Mouse (Mus musculus) spleen, postnatal 36 days (tissue): ENCODE data around the gene Pgbd5.

ENCODE experiments used
- DNase-seq, 2 experiments: peaks; one replicate each; pipeline ENCODE4 v3.0.0; 2022; ENCODE audit warnings: low spot score in 2 of 2, mixed read lengths in 1 of 2

The Pgbd5 gene

DNA sequence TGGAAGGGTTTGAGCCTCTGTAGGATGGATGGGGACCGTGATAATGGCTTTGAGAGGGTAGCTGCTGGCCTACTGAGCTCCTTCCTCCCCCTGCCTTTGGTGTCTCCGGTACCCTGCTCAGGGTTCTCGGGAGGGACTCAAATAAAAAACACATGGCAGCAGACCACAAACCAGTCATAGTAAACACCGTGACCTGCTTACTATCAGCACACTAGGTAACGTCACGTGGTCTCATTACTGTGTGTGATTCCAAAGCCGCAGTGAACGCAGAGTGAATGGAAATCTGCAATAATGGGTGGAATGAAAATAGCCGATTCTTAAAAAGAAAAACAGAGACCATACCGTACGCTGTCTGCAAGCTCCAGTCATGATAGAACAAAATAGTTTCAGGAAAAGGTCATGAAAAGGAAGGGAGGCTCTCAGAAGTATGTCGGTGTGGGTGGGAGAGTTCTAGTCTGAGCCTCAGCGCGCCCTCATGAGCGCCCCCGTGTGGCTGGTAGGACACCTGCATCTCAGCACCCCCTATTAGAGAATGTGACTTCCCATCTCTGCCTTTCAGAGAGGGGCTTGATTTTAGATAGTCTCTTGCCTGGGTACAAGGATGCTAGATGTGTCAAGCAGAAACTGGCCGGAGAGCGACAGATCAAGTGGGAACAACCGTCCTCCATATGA, 92.5 kb downstream of the Pgbd5 start:
- DNase-seq: peak; percentile 36

DNA sequence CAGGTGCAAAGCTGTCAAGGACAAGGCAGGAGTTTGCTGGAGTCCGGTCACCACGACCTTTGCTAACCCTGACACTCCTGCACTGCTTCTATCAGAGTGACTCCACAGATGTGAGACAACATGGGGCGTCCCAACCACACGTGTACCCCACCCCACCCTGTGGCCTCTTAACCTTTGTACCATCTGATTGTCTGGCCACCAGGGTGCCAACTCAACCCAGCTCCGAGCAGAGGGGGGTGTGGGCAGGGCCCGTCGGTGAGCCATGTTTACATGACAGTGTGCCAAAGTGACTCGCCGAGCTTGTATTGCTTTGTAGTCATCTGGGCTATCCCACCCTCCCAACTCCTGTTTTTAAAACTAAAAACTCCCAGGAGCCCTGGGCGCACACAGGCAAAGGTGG, 94.4 kb downstream of the Pgbd5 start:
- DNase-seq: no peak

DNA sequence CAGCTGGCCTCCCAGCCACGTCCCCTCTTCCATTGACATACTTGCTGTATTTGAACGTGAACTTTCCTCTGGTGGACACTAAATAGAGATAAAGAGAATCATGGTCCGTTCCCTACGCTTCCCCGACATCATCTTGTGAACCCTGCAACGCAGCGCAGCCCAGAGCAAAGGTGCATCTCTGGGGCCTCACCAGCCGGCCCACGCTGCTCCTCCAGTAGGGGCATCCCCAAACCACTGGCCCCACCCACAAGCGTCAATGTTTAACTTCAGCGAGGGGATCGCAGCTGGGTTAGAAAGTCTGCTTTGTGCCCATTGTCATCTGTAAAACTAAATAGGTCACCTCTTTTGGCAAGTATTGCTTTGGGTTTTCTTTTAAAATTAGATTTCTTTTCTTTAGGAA, 95.5 kb downstream of the Pgbd5 start:
- no peak for DNase-seq

DNA sequence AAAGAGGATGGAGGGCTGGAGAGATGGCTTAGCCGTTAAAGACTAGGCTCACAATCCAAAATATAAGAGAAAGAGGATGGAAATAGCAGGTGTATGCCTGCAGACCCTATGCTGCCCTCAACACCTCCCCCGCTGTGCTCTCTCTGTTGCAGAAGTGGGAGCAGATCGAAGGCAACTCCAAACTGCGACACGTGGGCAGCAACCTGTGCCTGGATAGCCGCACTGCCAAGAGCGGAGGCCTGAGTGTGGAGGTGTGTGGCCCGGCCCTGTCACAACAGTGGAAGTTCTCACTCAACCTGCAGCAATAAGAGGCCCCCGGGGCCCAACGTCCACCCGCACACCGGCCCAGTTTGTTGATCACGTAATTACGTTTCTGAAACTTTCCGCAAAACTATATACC, 96.3 kb downstream of the Pgbd5 start:
- no peak for DNase-seq

DNA sequence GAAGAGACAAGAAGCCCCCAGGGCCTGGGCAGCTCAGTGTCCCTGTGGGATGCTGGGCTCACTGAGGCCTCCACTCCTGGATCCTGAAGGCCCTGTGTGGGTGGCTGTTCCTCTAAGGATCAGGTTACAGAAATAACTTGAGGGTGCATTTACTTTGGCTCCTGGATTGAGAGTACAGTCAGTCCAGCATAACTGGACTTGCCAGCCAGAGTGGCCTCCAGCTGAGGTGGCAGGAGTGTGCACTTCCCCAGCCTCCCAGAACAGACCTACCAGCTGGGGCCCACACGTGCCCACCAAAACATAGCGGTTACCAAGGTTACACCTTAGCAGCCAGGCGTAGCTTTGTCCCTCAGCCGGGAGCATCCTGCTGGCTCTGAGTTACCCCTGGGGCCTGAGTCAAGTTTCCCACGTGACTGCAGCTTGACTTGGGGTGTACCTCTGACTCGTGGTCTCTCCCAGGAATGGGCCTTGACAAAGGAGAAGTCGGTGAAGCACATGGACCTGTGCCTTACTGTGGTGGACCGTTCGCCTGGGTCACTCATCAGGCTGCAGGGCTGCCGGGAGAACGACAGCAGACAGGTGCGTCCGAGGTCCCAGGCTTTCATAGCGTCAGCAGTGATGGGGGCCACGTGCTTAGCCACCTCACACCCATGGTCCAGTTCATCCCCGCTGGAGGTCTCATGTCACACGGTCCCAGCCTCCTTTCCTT, 98.9 kb downstream of the Pgbd5 start:
- no peak for DNase-seq

DNA sequence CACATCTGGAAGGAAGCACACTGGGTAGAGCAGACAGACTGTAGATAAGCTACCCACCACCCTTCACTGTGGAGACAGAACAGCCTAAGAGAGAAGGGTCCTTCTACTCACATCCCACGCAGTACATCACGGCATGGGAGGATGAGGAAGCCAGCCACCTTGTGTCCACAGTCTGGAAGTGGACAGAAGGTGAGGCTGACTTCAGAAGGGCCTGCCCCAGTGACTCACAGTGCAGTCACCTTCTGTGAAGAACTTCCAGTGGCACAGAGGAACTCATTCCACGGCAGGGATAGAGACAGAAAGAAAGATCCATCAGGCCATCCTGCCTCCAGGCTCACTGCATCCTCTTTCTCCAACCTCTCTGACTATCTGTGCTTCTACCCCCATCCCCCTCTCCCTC, 99.7 kb downstream of the Pgbd5 start:
- no peak for DNase-seq

DNA sequence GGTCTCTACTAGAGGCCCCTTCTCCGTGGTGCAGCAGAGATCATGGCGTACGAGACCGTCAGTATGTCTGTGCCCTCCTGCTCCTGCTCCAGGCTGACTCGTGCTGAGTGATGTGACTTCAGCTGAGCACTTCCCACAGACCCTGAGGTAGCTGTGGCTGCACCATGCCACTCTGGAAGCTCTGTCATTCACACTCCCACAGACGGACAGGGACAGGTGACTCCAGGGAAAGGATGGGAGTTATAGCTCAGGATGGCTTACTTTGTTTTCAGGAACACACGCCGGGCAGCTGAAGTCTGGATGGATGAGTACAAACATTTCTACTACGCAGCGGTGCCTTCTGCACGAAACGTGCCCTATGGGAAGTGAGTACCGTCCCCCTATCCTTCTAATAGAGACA, 103.2 kb downstream of the Pgbd5 start:
- no peak for DNase-seq

DNA sequence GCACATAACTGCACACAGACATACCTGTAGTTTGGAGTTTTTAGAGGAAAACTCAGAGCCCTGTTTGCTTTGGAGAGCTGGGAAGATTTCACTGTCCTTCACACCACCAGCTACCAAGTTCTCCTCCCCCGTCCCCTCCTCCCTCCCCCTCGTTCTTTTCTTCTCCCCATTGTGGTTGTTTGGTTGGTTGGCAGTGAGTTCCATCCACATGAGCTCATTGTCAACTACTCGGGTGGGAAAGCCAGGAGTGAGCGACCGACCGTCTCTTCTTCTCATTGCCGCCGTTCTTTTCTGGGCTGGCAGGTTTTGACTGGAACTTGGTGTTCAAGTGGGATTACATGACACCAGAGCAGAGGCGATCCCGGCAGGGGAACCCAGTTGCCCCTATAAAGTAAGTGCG, 107.8 kb downstream of the Pgbd5 start:
- no peak for DNase-seq

DNA sequence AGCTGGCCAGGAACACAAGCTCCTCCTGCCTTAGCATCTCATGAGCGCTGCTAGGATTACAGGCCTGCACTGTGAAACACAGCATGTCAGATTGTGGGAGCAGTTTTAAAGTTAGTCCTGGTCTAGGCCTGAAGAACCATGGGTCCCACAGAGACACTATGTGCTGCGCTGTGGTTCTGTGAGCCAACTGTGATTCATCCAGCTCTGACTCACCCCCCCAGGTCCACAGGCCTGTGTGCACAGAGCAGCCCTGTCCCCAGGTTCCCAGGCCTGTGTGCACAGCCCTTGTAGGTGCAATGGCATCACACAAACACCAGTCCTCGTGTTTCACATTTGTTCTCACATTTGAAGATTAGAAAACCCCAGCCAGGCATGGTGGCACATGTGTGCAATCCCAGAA, 108.4 kb downstream of the Pgbd5 start:
- no peak for DNase-seq

DNA sequence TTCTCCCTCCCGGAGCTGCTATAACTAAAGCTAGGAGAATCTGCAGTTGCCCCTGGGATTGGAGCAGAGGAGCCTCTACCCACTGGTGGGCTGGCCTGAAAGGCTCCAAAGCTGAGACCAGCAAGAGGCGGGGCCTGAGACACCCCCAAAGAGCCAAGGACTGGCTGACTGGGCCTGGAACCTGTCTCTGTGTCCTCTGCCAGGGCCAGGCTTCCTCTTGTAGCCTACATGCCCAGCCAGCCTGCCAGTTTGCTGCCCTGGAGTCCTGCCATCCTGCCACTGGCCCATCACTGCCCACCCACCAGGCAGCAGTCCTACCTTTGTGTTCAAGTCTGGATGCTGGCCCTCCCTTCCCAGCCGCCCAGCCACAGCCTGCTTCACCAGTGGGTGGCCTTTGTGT, 109.0 kb downstream of the Pgbd5 start:
- no peak for DNase-seq

DNA sequence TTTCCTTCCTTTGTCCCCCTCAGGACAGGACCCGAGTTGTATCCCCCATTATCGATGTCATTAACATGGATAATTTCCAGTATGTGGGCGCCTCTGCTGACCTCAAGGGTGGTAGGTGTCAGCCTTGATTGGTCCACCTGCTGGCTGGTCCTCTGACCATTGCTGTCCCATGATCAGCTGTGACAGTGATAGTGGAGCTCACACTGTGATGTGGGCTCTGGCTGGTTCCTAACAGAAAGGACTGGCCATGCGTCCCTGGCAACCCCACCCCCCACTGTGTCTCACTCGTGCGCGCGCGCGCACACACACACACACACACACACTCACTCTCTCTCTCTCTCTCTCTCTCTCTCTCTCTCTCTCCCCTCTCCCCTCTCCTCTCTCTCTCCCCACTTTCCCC, 109.8 kb downstream of the Pgbd5 start:
- DNase-seq: no peak

DNA sequence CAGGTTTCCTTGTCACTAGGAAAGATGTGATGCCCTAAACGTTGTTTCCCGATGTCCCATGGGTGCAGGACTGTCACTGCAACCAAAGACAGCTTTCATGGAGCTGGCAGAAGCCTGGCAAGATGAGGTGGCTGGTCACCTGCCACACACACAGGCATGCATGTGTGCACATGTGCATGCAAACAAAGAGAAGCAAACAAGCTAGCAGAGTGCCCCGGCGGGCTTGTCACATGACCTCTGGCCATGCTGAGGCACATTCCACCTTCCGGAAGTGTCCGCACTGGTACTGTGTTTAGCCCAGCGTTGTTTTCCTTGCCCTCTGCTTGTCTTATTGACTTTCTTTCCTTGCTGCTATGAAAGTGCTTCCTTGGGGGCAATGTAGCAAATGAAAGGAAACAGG, 111.2 kb downstream of the Pgbd5 start:
- DNase-seq: no peak

DNA sequence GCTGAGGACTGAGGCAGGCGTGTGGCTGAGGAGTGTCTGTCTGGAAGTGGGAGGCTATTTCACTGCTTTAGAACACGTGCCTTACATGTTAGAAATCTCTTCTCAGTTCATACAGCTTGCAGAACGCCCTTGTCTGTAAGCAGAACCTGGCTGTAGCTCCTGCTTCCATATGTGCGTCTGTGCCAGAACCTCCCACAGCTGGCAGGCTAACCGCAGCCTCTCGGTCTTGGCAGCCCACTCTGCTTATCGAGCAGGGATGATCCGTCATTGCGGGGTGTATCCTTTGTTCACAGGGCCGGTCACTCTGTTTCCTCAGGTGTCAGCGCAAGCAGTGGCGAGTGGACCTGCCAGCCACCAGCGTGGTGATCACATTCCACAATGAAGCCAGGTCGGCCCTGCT, 116.1 kb downstream of the Pgbd5 start:
- DNase-seq: no peak

DNA sequence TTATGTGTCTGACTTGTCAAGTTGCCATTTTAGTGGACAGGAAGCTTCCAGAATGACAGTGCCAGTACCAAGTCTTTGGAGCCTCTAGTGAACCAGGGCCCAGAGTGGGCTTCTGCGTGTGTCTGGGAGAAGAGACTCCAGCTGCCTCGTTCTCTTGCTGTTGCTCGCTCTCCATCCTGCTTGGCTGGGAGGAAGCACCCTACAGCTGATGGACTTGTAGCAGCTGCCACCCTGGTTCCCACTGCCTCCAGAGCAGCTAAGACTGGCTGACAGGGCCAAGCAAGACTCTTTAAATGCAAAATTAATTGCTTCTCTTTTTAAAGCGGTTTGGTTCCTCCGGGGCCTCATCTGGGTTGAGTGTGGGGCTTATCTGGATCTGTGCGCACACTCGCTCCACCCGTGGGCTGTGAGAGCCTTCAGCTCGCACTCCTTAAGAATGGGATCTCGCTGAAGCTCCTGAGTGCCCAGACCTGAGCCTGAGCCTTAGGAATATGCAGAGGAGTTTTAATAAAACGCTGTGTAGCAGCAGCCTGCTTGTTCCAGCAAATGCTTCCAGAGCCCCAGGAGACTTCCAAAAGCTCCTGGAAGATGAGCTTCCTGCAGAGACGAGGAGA, 118.1 kb downstream of the Pgbd5 start:
- no peak for DNase-seq

DNA sequence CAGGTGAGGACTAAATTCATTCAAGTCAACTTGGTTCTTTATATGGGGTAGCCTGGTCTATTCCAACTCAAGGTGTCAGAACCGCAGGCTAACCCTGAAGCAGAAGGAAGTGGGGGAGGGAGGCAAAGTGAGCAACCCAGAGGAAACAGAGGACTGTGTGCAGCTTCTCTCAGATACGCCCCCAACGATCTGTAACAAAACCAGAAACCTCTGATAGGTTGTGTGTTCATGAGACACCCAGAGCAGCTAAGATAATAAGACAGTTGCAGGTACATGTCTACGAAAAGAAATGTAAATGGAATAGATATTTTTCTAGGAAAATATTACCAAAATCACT, 120.2 kb downstream of the Pgbd5 start:
- peak in 1 of 2 experiments; percentile 10 for DNase-seq
